Mouse (Mus musculus) ES-Bruce4 (cell line): ENCODE results near the gene Fam83d.

ENCODE experiments used
- CTCF ChIP-seq: IDR thresholded peaks from one replicate; pipeline ENCODE4 v1.8.1; 2011; ENCODE audit warnings: low read depth, low read length
- EP300 ChIP-seq: IDR thresholded peaks from 2 replicates; pipeline ENCODE4 v1.6.1; 2011; ENCODE audit warnings: low read depth, low read length; ENCODE audit not compliant: insufficient read depth
- POLR2A ChIP-seq: IDR thresholded peaks from one replicate; pipeline ENCODE4 v1.8.1; 2011; ENCODE audit warnings: low read length; ENCODE audit not compliant: insufficient read depth

DNA sequence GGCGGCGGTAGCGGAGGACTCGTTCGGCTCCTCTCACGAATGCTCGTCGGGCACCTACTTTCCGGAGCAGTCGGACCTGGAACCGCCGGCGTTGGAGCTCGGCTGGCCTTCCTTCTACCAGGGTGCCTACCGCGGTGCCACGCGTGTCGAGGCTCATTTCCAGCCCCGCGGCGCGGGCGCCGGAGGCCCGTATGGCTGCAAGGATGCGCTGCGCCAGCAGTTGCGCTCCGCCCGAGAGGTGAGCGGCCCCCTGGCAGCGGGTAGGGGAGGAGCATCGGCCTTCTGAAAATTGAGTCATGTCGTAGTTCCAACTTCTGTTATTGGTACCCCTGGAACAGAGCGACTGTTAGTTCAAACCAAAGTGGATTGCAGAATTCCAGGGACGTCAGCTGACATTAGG, 457 bp downstream of the Fam83d start:
- no peak for TF ChIP-seq CTCF
- no peak for TF ChIP-seq EP300
- TF ChIP-seq POLR2A: no peak
